Mouse (Mus musculus) hindbrain, embryonic 14.5 days (tissue): Measurements from ENCODE around the gene Clic4. TPM values are rescaled to one million over a fixed set of nuclear protein-coding genes. Genes with fewer than 3 reads are reported as not detected.
A peak's percentile ranks its signal among the peaks of the same experiment; 100 is the strongest.

Source experiments
- ATAC-seq: fragments of 200-750 bp; cut with Nextera tagmentation; 2 replicates; pipeline ENCODE4 v1.8.0; 2017; ENCODE audit warnings: moderate number of reproducible peaks, mild to moderate bottlenecking, moderate TSS enrichment, moderate library complexity; ENCODE audit not compliant: low FRiP score
- DNase-seq: peaks from one replicate; pipeline ENCODE4 v3.0.0-alpha.2; 2015; ENCODE audit warnings: low spot score
- H3K27ac ChIP-seq: fragments of 300-500 bp; sonication (generic); 2 replicates; pipeline ENCODE4 v1.5.1; 2014; ENCODE audit warnings: mild to moderate bottlenecking, moderate library complexity
- H3K27me3 ChIP-seq: fragments of 300-500 bp; sonication (generic); 2 replicates; pipeline ENCODE4 v1.6.1; 2014; ENCODE audit warnings: mild to moderate bottlenecking, low read length, mixed read lengths; ENCODE audit not compliant: control insufficient read depth, insufficient read depth
- H3K36me3 ChIP-seq: fragments of 300-500 bp; sonication (generic); replicated peaks from 2 replicates; pipeline ENCODE4 v1.6.1; 2014; ENCODE audit not compliant: control insufficient read depth, insufficient read depth
- H3K4me1 ChIP-seq: fragments of 300-500 bp; sonication (generic); replicated peaks from 2 replicates; pipeline ENCODE4 v1.6.1; 2014; ENCODE audit warnings: antibody characterized with exemption, low read length, mixed read lengths; ENCODE audit not compliant: control insufficient read depth, insufficient read depth
- H3K4me2 ChIP-seq: fragments of 300-500 bp; sonication (generic); replicated peaks from 2 replicates; pipeline ENCODE4 v1.6.1; 2014; ENCODE audit warnings: mild to moderate bottlenecking, moderate library complexity
- H3K4me3 ChIP-seq: fragments of 300-500 bp; sonication (generic); replicated peaks from 2 replicates; pipeline ENCODE4 v1.5.1; 2014; ENCODE audit warnings: mild to moderate bottlenecking, low read length
- H3K9ac ChIP-seq: fragments of 300-500 bp; sonication (generic); 2 replicates; pipeline ENCODE4 v1.6.1; 2014
- H3K9me3 ChIP-seq: fragments of 300-500 bp; sonication (generic); 2 replicates; pipeline ENCODE4 v1.6.1; 2016; ENCODE audit warnings: low read length; ENCODE audit not compliant: control insufficient read depth
- WGBS: fragments of 180-500 bp; shearing (Covaris S2); extraction: QIAGEN DNeasy Blood & Tissue Kit; methylation state at CpG from one replicate; pipeline ENCODE4 v1.1.7; 2014; 5-methylcytosine and 5-hydroxymethylcytosine counted together
- polyA plus RNA-seq: library from polyadenylated mRNA; unstranded; fragments of >200 nt; fragmentation: Nextera tagmentation; extraction: Ambion mirVana; gene quantifications from 2 replicates; pipeline ENCODE4 v1.2.1, GENCODE M21; 2014

Gene Clic4
- polyA plus RNA-seq, 1 experiment from 2014 or later: 43.2 TPM

DNA sequence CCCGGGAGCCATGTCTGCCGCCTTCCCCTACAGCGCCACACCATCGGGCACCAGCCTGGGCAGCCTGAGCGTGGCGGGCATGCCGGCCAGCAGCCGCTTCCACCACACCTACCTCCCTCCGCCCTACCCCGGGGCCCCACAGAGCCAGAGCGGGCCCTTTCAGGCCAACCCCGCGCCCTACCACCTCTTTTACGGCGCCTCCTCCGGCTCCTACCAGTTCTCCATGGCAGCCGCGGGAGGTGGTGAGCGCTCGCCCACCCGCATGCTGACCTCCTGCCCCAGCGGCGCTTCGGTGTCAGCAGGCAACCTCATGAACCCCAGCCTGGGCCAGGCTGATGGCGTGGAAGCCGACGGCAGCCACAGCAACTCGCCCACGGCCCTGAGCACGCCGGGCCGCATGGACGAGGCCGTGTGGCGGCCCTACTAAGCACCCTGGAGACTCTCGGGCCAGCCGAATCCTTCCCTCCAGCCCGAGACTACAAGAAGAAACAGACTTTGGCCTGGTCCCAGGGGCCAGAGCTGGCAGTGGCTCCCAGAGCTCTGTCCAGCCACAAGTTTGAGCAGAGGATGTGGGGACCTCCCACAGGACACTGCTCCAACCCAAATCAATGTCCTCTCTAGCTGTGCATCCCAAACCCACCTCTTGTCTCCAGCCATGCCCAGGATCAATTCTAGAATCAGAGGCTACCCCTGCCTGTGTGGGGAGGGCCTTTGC is 97.1 kb downstream of the Clic4 start:
- H3K4me1 ChIP-seq: no peaks in the 10 kb centered on the region; the same call in 1 of the 2 replicates
- H3K36me3 ChIP-seq: no peaks in the 10 kb centered on the region
- peak overlapping the region; percentile 21 for H3K4me3 ChIP-seq
- 0 out of 2 replicates have a peak overlapping the region, but pooled peaks have one; percentile 20 for H3K9ac ChIP-seq
- no peaks in the 10 kb centered on the region for H3K9me3 ChIP-seq
- H3K4me2 ChIP-seq: peak overlapping the region; percentile 52
- DNase-seq (no peak), ATAC-seq (no peak)
- H3K27me3 ChIP-seq: peaks cover 33% of the 10 kb centered on the region
- 3% methylated on average over 38 of the region's 38 CpGs for WGBS
- H3K27ac ChIP-seq: no peak overlapping the region

GRCm38 (mm10) chr4:135171304-135171875 is 101.2 kb downstream of the Clic4 start:
- Histone ChIP-seq H3K4me2 (no peak overlapping the region), H3K36me3 (no peaks in the 10 kb centered on the region), H3K9ac (no peak overlapping the region), H3K4me1 (peaks cover 1% of the 10 kb centered on the region; the same call in 1 of the 2 replicates), H3K9me3 (no peaks in the 10 kb centered on the region), H3K27me3 (peaks cover 61% of the 10 kb centered on the region), H3K4me3 (no peak overlapping the region), H3K27ac (no peak overlapping the region)
- ATAC-seq (no peak), DNase-seq (no peak)
- WGBS: 61% methylated on average over 12 of the region's 12 CpGs

DNA sequence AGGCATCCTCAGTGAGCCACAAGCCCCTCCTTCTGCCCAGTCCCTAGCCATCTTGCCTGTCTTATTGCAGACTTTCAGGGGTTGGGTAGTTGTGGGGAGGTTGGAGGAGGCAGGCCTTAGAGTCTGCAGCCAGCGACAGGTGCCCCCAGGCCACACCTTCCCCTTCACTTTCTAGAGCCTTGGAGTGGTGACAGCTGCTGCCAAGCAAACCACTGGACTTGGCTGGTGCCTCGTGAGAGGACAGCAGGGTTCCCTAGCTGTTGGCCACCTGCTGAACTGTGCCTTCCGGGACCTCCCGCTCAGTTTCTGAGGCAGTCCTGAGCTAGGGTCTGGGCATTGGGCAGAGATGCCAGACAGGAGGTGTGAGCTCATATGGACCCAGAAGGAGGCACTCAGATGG is 103.1 kb downstream of the Clic4 start:
- H3K27me3 ChIP-seq: peaks cover 62% of the 10 kb centered on the region
- 52% methylated on average over 4 of the region's 4 CpGs for WGBS

DNA sequence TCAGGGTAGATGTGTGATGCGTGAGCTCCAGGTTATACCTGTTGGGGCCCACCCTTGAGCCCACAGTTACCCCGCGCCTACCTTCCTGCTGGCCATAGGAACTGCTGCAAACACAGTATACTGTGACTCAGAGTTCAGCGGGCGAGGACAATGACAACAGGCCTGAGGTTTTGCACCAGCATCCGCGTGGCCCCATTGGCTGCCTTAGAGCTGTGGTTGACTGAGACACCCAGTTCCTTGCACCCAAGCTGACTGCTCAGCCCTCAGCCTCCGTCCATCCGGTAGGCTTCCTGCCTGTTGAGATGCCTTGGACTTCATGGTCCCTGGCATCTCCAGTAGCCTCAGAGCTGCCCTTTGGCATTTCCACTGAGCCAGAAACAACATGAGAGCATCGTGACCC is 103.5 kb downstream of the Clic4 start:
- peaks cover 62% of the 10 kb centered on the region for H3K27me3 ChIP-seq
- DNase-seq (no peak), ATAC-seq (no peak)
- 69% methylated on average over 10 of the region's 10 CpGs for WGBS
- 0 out of 2 replicates have a peak, but pooled peaks cover 4% of the 10 kb centered on the region for H3K4me1 ChIP-seq
- no peak overlapping the region for H3K9ac ChIP-seq
- H3K4me3 ChIP-seq: no peak overlapping the region
- H3K36me3 ChIP-seq: no peaks in the 10 kb centered on the region
- H3K4me2 ChIP-seq: no peak overlapping the region
- H3K27ac ChIP-seq: no peak overlapping the region
- no peaks in the 10 kb centered on the region for H3K9me3 ChIP-seq

More for the DNA sequence above, 103.1 kb downstream of the Clic4 start:
- ATAC-seq (no peak), DNase-seq (no peak)
- no peak overlapping the region for H3K27ac ChIP-seq
- H3K4me3 ChIP-seq: no peak overlapping the region
- no peak overlapping the region for H3K4me2 ChIP-seq
- H3K4me1 ChIP-seq: 0 out of 2 replicates have a peak, but pooled peaks cover 4% of the 10 kb centered on the region
- H3K36me3 ChIP-seq: no peaks in the 10 kb centered on the region
- no peaks in the 10 kb centered on the region for H3K9me3 ChIP-seq
- H3K9ac ChIP-seq: no peak overlapping the region

DNA sequence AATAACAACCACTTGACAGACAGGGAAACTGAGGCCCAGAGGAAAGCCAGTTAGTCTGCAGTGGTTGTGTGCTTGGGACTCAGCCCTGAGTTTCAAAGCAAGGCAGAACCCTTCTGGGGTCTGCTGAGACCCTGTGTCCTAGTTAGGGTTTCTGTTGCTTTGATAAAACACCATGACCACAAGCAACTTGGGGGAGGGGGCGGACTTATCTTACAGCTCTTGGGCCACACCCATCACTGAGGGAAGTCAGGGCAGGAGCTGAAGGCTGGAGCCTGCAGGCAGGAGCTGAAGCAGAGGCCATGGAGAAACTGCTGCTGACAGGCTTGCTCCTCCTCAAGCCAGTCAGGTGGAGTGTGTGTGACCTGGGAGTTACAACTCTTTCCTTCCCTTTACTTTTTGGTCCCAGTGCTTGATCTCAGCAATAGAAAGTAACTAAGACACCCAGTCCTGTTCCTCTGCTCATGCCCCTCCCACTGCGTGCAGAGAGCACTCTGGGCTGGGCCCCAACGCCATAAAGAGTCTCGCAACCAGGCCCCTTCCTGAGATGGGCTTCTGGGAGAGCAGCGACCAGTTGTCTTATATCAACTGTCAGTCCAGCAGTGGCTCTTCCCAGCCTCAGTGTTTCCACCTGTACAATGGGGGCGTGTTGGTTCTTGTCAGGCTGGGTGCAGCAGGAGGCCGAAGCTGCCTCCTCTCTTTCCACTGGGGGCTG is 104.6 kb downstream of the Clic4 start:
- Histone ChIP-seq H3K9me3 (no peaks in the 10 kb centered on the region), H3K27me3 (peaks cover 64% of the 10 kb centered on the region), H3K9ac (no peak overlapping the region), H3K36me3 (no peaks in the 10 kb centered on the region), H3K27ac (no peak overlapping the region), H3K4me1 (0 out of 2 replicates have a peak, but pooled peaks cover 4% of the 10 kb centered on the region), H3K4me3 (no peak overlapping the region), H3K4me2 (no peak overlapping the region)
- DNase-seq (no peak), ATAC-seq (no peak)
- 55% methylated on average over 7 of the region's 7 CpGs for WGBS

- H3K9me3 ChIP-seq: no peaks in the 10 kb centered on the region
- H3K4me3 ChIP-seq: no peak overlapping the region
- 3% methylated on average over 22 of the region's 23 CpGs for WGBS
- DNase-seq (no peak), ATAC-seq (peak; percentile 40; the same call in 1 of the 2 replicates)
- no peak overlapping the region for H3K27ac ChIP-seq
- H3K27me3 ChIP-seq: peaks cover 65% of the 10 kb centered on the region
- H3K9ac ChIP-seq: no peak overlapping the region
- H3K4me1 ChIP-seq: 0 out of 2 replicates have a peak, but pooled peaks cover 4% of the 10 kb centered on the region
- H3K36me3 ChIP-seq: no peaks in the 10 kb centered on the region
- peak overlapping the region; percentile 18 for H3K4me2 ChIP-seq
These were observed 106.0 kb downstream of the Clic4 start for GRCm38 (mm10) chr4:135166413-135167225.

DNA sequence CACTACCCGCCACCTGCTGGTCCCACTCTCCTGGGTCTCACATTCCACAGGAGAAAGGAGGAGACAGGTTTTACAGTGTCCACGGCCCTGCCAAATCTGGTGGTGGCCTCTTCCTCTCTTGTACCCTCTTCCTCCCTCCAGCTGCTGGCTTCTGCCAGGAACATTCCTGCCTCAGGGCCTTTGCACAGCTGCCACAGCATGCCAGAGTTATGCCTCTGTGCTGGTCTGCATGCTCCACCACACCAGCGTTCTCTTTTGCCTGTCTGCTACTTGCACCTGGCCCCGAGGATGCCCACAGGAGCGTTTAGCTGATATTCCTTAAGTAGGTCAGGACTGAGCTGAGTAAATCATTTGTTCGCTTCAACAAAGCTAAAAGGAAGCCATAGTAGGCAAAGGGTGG is 106.9 kb downstream of the Clic4 start:
- Histone ChIP-seq H3K9me3 (no peaks in the 10 kb centered on the region), H3K27ac (no peak overlapping the region), H3K4me2 (no peak overlapping the region), H3K9ac (no peak overlapping the region), H3K4me1 (0 out of 2 replicates have a peak, but pooled peaks cover 4% of the 10 kb centered on the region), H3K27me3 (peaks cover 74% of the 10 kb centered on the region), H3K4me3 (no peak overlapping the region), H3K36me3 (no peaks in the 10 kb centered on the region)
- no peak for DNase-seq
- WGBS: 59% methylated on average over 6 of the region's 6 CpGs
- no peak for ATAC-seq
